Mouse (Mus musculus): ENCODE data around the gene Sytl1. TPM values are rescaled to one million over a fixed set of nuclear protein-coding genes. Genes with fewer than 3 reads are reported as not detected.

Sytl1 gene
- polyA plus RNA-seq, 1 experiment from 2014 or later = 9.3 TPM

DNA sequence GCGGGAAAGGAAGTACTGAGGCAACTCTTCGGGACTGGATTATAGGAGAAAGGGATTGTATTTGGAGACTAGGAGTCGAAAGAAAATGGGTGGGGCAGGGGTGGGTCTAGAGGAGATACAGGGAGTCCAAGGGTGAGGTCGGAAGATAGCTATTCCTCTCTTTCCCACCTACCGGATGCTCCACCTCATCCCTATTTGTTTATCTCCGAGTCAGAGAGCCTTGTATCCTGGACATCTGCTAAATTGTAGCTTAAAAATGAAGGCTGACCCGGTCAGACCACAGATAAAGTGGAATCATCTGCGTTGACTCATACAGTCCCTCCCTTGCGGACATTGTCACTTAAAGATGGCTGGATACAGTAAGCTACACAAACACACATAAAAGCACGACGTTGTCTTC lies 21.0 kb downstream of the Sytl1 start:
- peaks cover 13% of the 10 kb centered on the region; the same call in 1 of the 2 replicates for H3K4me1 ChIP-seq (ENCODE audit: control insufficient read depth, insufficient read depth, low read length)
- no peak overlapping the region for H3K27ac ChIP-seq (ENCODE audit: low read length)
- no peak overlapping the region for H3K9ac ChIP-seq (replicated peaks; ENCODE audit: low read depth, low read length)
- H3K4me2 ChIP-seq (replicated peaks; ENCODE audit: low read depth, low read length) = peak overlapping the region; percentile 94
- no peak for ATAC-seq (ENCODE audit: insufficient number of reproducible peaks, insufficient read depth, low FRiP score, low read depth)
- 31% methylated on average over 11 of the region's 11 CpGs for WGBS
- H3K36me3 ChIP-seq (ENCODE audit: control insufficient read depth, insufficient read depth, low read length) = no peaks in the 10 kb centered on the region
- H3K27me3 ChIP-seq (ENCODE audit: control insufficient read depth, insufficient read depth, low read length) = 0 out of 2 replicates have a peak, but pooled peaks cover 3% of the 10 kb centered on the region
- peak overlapping the region; percentile 64 for H3K4me3 ChIP-seq (ENCODE audit: low read depth, low read length)
- H3K9me3 ChIP-seq (ENCODE audit: control insufficient read depth, low read depth, low read length) = no peaks in the 10 kb centered on the region

- Histone ChIP-seq H3K4me3 (ENCODE audit: low read depth, low read length) (peak overlapping the region; percentile 64), H3K36me3 (ENCODE audit: control insufficient read depth, insufficient read depth, low read length) (no peaks in the 10 kb centered on the region), H3K9me3 (ENCODE audit: control insufficient read depth, low read depth, low read length) (no peaks in the 10 kb centered on the region), H3K4me2 (replicated peaks; ENCODE audit: low read depth, low read length) (peak overlapping the region; percentile 94), H3K27ac (ENCODE audit: low read length) (peak overlapping the region; percentile 63; the same call in 1 of the 2 replicates), H3K9ac (replicated peaks; ENCODE audit: low read depth, low read length) (peak overlapping the region; percentile 50), H3K27me3 (ENCODE audit: control insufficient read depth, insufficient read depth, low read length) (no peaks in the 10 kb centered on the region), H3K4me1 (ENCODE audit: control insufficient read depth, insufficient read depth, low read length) (peaks cover 13% of the 10 kb centered on the region; the same call in 1 of the 2 replicates)
- peak; percentile 86 for ATAC-seq (ENCODE audit: insufficient number of reproducible peaks, insufficient read depth, low FRiP score, low read depth)
- under 1% methylated on average over 78 of the region's 78 CpGs for whole genome bisulfite sequencing
Measured at GRCm38 (mm10) chr4:133240934-133241908, 21.7 kb downstream of the Sytl1 start.

- WGBS = 5% methylated on average over 16 of the region's 16 CpGs
- peak within 1 kb of the TSS; percentile 50 for H3K9ac ChIP-seq (replicated peaks; ENCODE audit: low read depth, low read length)
- peak within 1 kb of the TSS; percentile 63; the same call in 1 of the 2 replicates for H3K27ac ChIP-seq (ENCODE audit: low read length)
- H3K4me1 ChIP-seq (ENCODE audit: control insufficient read depth, insufficient read depth, low read length) = peaks cover 13% of the 10 kb centered on the region; the same call in 1 of the 2 replicates
- no peaks in the 10 kb centered on the region for H3K36me3 ChIP-seq (ENCODE audit: control insufficient read depth, insufficient read depth, low read length)
- peak within 1 kb of the TSS; percentile 94 for H3K4me2 ChIP-seq (replicated peaks; ENCODE audit: low read depth, low read length)
- ATAC-seq (ENCODE audit: insufficient number of reproducible peaks, insufficient read depth, low FRiP score, low read depth) = peak; percentile 56; the same call in 1 of the 2 replicates
- H3K27me3 ChIP-seq (ENCODE audit: control insufficient read depth, insufficient read depth, low read length) = no peaks in the 10 kb centered on the region
- no peaks in the 10 kb centered on the region for H3K9me3 ChIP-seq (ENCODE audit: control insufficient read depth, low read depth, low read length)
- peak within 1 kb of the TSS; percentile 64 for H3K4me3 ChIP-seq (ENCODE audit: low read depth, low read length)
Measured at GRCm38 (mm10) chr4:133240490-133240921, 22.4 kb downstream of the Sytl1 start, which contains the start of gene Map3k6. Gene Map3k6, plus strand, starts transcription at chr4:133240818.

DNA sequence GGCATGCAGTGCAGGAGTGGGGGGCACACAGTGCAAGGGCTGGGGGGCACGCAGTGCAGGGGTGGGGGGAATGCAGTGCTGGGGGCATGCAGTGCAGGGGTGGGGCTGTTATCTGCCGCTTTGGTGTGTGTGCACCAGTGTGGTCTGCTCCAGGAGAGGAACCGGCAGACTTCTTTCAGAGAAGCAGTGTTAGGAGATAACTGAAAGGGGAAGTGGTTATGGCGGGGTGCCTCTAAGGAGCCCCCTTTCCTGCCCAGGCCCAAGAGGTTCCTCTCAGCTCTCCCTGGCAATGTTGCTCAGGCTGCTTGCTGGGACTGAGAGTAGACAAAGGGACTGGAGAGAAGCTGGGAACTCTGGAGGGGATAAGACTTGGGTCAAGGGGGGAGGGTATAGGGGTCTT lies 25.0 kb downstream of the Sytl1 start:
- H3K4me3 ChIP-seq (ENCODE audit: low read depth, low read length) = no peak overlapping the region
- no peaks in the 10 kb centered on the region for H3K36me3 ChIP-seq (ENCODE audit: control insufficient read depth, insufficient read depth, low read length)
- H3K27me3 ChIP-seq (ENCODE audit: control insufficient read depth, insufficient read depth, low read length) = no peaks in the 10 kb centered on the region
- H3K4me2 ChIP-seq (replicated peaks; ENCODE audit: low read depth, low read length) = no peak overlapping the region
- H3K27ac ChIP-seq (ENCODE audit: low read length) = no peak overlapping the region
- WGBS = 69% methylated on average over 4 of the region's 4 CpGs
- H3K9me3 ChIP-seq (ENCODE audit: control insufficient read depth, low read depth, low read length) = no peaks in the 10 kb centered on the region
- ATAC-seq (ENCODE audit: insufficient number of reproducible peaks, insufficient read depth, low FRiP score, low read depth) = no peak
- H3K9ac ChIP-seq (replicated peaks; ENCODE audit: low read depth, low read length) = no peak overlapping the region
- H3K4me1 ChIP-seq (ENCODE audit: control insufficient read depth, insufficient read depth, low read length) = peaks cover 10% of the 10 kb centered on the region; the same call in 1 of the 2 replicates

DNA sequence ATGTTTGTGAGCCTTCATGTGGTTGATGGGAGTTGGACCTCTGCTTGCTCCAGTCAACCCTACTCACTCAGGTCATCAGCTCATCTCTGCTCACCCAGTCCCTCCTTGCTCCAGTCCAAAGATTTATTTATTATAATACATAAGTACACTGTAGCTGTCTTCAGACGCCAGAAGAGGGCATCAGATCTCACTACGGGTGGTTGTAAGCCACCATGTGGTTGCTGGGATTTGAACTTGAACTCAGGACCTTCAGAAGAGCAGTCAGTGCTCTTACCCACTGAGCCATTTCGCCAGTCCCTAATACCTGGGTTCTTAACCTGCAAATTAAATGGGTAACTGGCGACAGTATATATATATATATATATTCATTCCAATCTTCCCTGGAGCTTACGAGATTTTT lies 27.5 kb downstream of the Sytl1 start:
- Histone ChIP-seq H3K27me3 (ENCODE audit: control insufficient read depth, insufficient read depth, low read length) (no peaks in the 10 kb centered on the region), H3K4me2 (replicated peaks; ENCODE audit: low read depth, low read length) (no peak overlapping the region), H3K4me1 (ENCODE audit: control insufficient read depth, insufficient read depth, low read length) (peaks cover 1% of the 10 kb centered on the region; the same call in 1 of the 2 replicates), H3K9me3 (ENCODE audit: control insufficient read depth, low read depth, low read length) (no peaks in the 10 kb centered on the region), H3K36me3 (ENCODE audit: control insufficient read depth, insufficient read depth, low read length) (no peaks in the 10 kb centered on the region), H3K4me3 (ENCODE audit: low read depth, low read length) (no peak overlapping the region), H3K27ac (ENCODE audit: low read length) (no peak overlapping the region), H3K9ac (replicated peaks; ENCODE audit: low read depth, low read length) (no peak overlapping the region)
- ATAC-seq (ENCODE audit: insufficient number of reproducible peaks, insufficient read depth, low FRiP score, low read depth) = no peak
- WGBS = 75% methylated on average over 5 of the region's 5 CpGs

- no peaks in the 10 kb centered on the region for H3K27me3 ChIP-seq (ENCODE audit: control insufficient read depth, insufficient read depth, low read length)
- no peaks in the 10 kb centered on the region for H3K9me3 ChIP-seq (ENCODE audit: control insufficient read depth, low read depth, low read length)
- H3K4me2 ChIP-seq (replicated peaks; ENCODE audit: low read depth, low read length) = no peak overlapping the region
- H3K9ac ChIP-seq (replicated peaks; ENCODE audit: low read depth, low read length) = no peak overlapping the region
- no peak for ATAC-seq (ENCODE audit: insufficient number of reproducible peaks, insufficient read depth, low FRiP score, low read depth)
- 44% methylated on average over 5 of the region's 5 CpGs for WGBS
- H3K4me3 ChIP-seq (ENCODE audit: low read depth, low read length) = no peak overlapping the region
- no peaks in the 10 kb centered on the region for H3K36me3 ChIP-seq (ENCODE audit: control insufficient read depth, insufficient read depth, low read length)
- no peaks in the 10 kb centered on the region for H3K4me1 ChIP-seq (ENCODE audit: control insufficient read depth, insufficient read depth, low read length)
- no peak overlapping the region for H3K27ac ChIP-seq (ENCODE audit: low read length)
Measured at GRCm38 (mm10) chr4:133234771-133235170, 28.1 kb downstream of the Sytl1 start.

DNA sequence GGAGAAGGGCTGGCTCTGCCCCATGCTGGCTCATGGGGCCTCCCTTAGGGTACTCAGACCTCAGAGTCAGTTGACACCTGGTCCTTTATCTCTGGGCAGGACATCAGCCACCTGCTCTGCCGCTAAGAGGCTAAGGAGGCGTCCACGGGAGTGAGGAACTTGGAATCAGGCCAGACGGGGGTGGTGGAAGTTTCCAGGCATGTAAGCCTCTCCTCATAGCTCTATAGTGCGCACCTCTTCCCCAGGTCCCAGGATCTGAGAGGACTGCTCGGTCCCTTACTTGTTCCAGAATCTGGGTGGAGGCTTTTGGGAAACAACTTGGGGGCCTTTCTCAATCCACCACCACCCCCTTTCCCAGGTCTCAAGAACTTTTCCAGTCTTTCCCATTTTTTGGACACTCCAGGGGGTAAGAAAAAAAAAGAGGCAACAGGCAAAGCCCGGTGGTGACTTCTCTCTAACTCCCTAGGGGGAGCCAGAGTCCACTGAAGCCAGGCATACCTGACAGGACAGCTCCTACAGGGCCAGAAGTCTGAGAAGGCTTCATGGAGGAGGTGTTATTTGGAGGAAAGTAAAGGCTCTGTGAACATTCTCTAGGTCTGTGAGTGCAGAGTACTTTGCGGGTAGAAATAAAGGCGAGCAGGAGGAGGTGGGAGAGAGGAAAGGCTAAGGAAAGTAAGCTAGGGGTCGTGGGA lies 29.5 kb downstream of the Sytl1 start:
- H3K27ac ChIP-seq (ENCODE audit: low read length) = no peak overlapping the region
- no peaks in the 10 kb centered on the region for H3K4me1 ChIP-seq (ENCODE audit: control insufficient read depth, insufficient read depth, low read length)
- H3K4me2 ChIP-seq (replicated peaks; ENCODE audit: low read depth, low read length) = no peak overlapping the region
- no peak overlapping the region for H3K9ac ChIP-seq (replicated peaks; ENCODE audit: low read depth, low read length)
- no peak overlapping the region for H3K4me3 ChIP-seq (ENCODE audit: low read depth, low read length)
- H3K36me3 ChIP-seq (ENCODE audit: control insufficient read depth, insufficient read depth, low read length) = no peaks in the 10 kb centered on the region
- H3K9me3 ChIP-seq (ENCODE audit: control insufficient read depth, low read depth, low read length) = no peaks in the 10 kb centered on the region
- H3K27me3 ChIP-seq (ENCODE audit: control insufficient read depth, insufficient read depth, low read length) = no peaks in the 10 kb centered on the region
- ATAC-seq (ENCODE audit: insufficient number of reproducible peaks, insufficient read depth, low FRiP score, low read depth) = no peak
- WGBS = 28% methylated on average over 10 of the region's 10 CpGs

GRCm38 (mm10) chr4:133229582-133229981 lies 33.3 kb downstream of the Sytl1 start:
- WGBS = 81% methylated on average over 8 of the region's 8 CpGs
- no peak overlapping the region for H3K4me3 ChIP-seq (ENCODE audit: low read depth, low read length)
- no peaks in the 10 kb centered on the region for H3K9me3 ChIP-seq (ENCODE audit: control insufficient read depth, low read depth, low read length)
- H3K27me3 ChIP-seq (ENCODE audit: control insufficient read depth, insufficient read depth, low read length) = no peaks in the 10 kb centered on the region
- no peaks in the 10 kb centered on the region for H3K4me1 ChIP-seq (ENCODE audit: control insufficient read depth, insufficient read depth, low read length)
- ATAC-seq (ENCODE audit: insufficient number of reproducible peaks, insufficient read depth, low FRiP score, low read depth) = no peak
- H3K9ac ChIP-seq (replicated peaks; ENCODE audit: low read depth, low read length) = no peak overlapping the region
- no peak overlapping the region for H3K4me2 ChIP-seq (replicated peaks; ENCODE audit: low read depth, low read length)
- no peaks in the 10 kb centered on the region for H3K36me3 ChIP-seq (ENCODE audit: control insufficient read depth, insufficient read depth, low read length)
- H3K27ac ChIP-seq (ENCODE audit: low read length) = no peak overlapping the region
